Mouse (Mus musculus): Measurements from ENCODE around the gene C1ql1. TPM values are rescaled to one million over a fixed set of nuclear protein-coding genes. Genes with fewer than 3 reads are reported as not detected.

C1ql1 gene
- polyA plus RNA-seq (2015; fragmentation: Illumina TruSeq; extraction: RNeasy Lipid Tissue Mini Kit (QIAGEN cat#74804); ENCODE audit: insufficient read depth, low replicate concordance): not detected

GRCm38 (mm10) chr11:102946265-102946991, at the start of gene C1ql1:
TSS of gene C1ql1 (minus strand) at chr11:102946688.

GRCm38 (mm10) chr11:102924557-102925350, 21.7 kb downstream of the C1ql1 start, which contains the start of gene Kif18b:
TSS of gene Kif18b (minus strand) at chr11:102925124.

GRCm38 (mm10) chr11:102900763-102901162, 45.7 kb downstream of the C1ql1 start, which contains the start of gene Gfap:
TSS of gene Gfap (minus strand) at chr11:102900912.

Other genes with a start within 250 kb of the C1ql1 start
- gene Ccdc43, start 248.9 kb downstream of the C1ql1 start, polyA plus RNA-seq (2015; fragmentation: Illumina TruSeq; extraction: RNeasy Lipid Tissue Mini Kit (QIAGEN cat#74804); ENCODE audit: insufficient read depth, low replicate concordance): 29.5 TPM
- 6.3 TPM for gene Adam11, start 185.2 kb downstream of the C1ql1 start, polyA plus RNA-seq (2015; fragmentation: Illumina TruSeq; extraction: RNeasy Lipid Tissue Mini Kit (QIAGEN cat#74804); ENCODE audit: insufficient read depth, low replicate concordance)
- gene Gjc1, start 127.0 kb downstream of the C1ql1 start, polyA plus RNA-seq (2015; fragmentation: Illumina TruSeq; extraction: RNeasy Lipid Tissue Mini Kit (QIAGEN cat#74804); ENCODE audit: insufficient read depth, low replicate concordance): 5.5 TPM
- gene Higd1b, start 110.8 kb downstream of the C1ql1 start, polyA plus RNA-seq (2015; fragmentation: Illumina TruSeq; extraction: RNeasy Lipid Tissue Mini Kit (QIAGEN cat#74804); ENCODE audit: insufficient read depth, low replicate concordance): not detected
- 82.0 TPM for gene Eftud2, start 65.7 kb downstream of the C1ql1 start, polyA plus RNA-seq (2015; fragmentation: Illumina TruSeq; extraction: RNeasy Lipid Tissue Mini Kit (QIAGEN cat#74804); ENCODE audit: insufficient read depth, low replicate concordance)
- not detected for gene Ccdc103, start 65.5 kb downstream of the C1ql1 start, polyA plus RNA-seq (2015; fragmentation: Illumina TruSeq; extraction: RNeasy Lipid Tissue Mini Kit (QIAGEN cat#74804); ENCODE audit: insufficient read depth, low replicate concordance)
- gene Fam187a, start 61.5 kb downstream of the C1ql1 start, polyA plus RNA-seq (2015; fragmentation: Illumina TruSeq; extraction: RNeasy Lipid Tissue Mini Kit (QIAGEN cat#74804); ENCODE audit: insufficient read depth, low replicate concordance): not detected
- gene Gfap, start 45.8 kb downstream of the C1ql1 start, polyA plus RNA-seq (2015; fragmentation: Illumina TruSeq; extraction: RNeasy Lipid Tissue Mini Kit (QIAGEN cat#74804); ENCODE audit: insufficient read depth, low replicate concordance): 0.83 TPM
- 2.7 TPM for gene Kif18b, start 21.6 kb downstream of the C1ql1 start, polyA plus RNA-seq (2015; fragmentation: Illumina TruSeq; extraction: RNeasy Lipid Tissue Mini Kit (QIAGEN cat#74804); ENCODE audit: insufficient read depth, low replicate concordance)
- gene Nmt1, start 81.5 kb upstream of the C1ql1 start, polyA plus RNA-seq (2015; fragmentation: Illumina TruSeq; extraction: RNeasy Lipid Tissue Mini Kit (QIAGEN cat#74804); ENCODE audit: insufficient read depth, low replicate concordance): 48.5 TPM
- 14.3 TPM for gene Dcakd, start 81.6 kb upstream of the C1ql1 start, polyA plus RNA-seq (2015; fragmentation: Illumina TruSeq; extraction: RNeasy Lipid Tissue Mini Kit (QIAGEN cat#74804); ENCODE audit: insufficient read depth, low replicate concordance)
- gene Plcd3, start 155.0 kb upstream of the C1ql1 start, polyA plus RNA-seq (2015; fragmentation: Illumina TruSeq; extraction: RNeasy Lipid Tissue Mini Kit (QIAGEN cat#74804); ENCODE audit: insufficient read depth, low replicate concordance): 0.93 TPM
- 17.7 TPM for gene Acbd4, start 155.0 kb upstream of the C1ql1 start, polyA plus RNA-seq (2015; fragmentation: Illumina TruSeq; extraction: RNeasy Lipid Tissue Mini Kit (QIAGEN cat#74804); ENCODE audit: insufficient read depth, low replicate concordance)
- gene Hexim1, start 169.5 kb upstream of the C1ql1 start, polyA plus RNA-seq (2015; fragmentation: Illumina TruSeq; extraction: RNeasy Lipid Tissue Mini Kit (QIAGEN cat#74804); ENCODE audit: insufficient read depth, low replicate concordance): 16.5 TPM
- 0.75 TPM for gene Hexim2, start 185.7 kb upstream of the C1ql1 start, polyA plus RNA-seq (2015; fragmentation: Illumina TruSeq; extraction: RNeasy Lipid Tissue Mini Kit (QIAGEN cat#74804); ENCODE audit: insufficient read depth, low replicate concordance)
- gene Fmnl1, start 224.4 kb upstream of the C1ql1 start, polyA plus RNA-seq (2015; fragmentation: Illumina TruSeq; extraction: RNeasy Lipid Tissue Mini Kit (QIAGEN cat#74804); ENCODE audit: insufficient read depth, low replicate concordance): 175 TPM

Measured in spleen, adult 10 weeks (tissue).